Mouse (Mus musculus): Measurements from ENCODE around the gene Olfr437.
A peak's percentile ranks its signal among the peaks of the same experiment; 100 is the strongest.
"Not testable (repeated sequence)": the region's sequence is repeated elsewhere in the genome, so short reads cannot be mapped to it uniquely, and the experiment has no call there.

The Olfr437 gene

DNA sequence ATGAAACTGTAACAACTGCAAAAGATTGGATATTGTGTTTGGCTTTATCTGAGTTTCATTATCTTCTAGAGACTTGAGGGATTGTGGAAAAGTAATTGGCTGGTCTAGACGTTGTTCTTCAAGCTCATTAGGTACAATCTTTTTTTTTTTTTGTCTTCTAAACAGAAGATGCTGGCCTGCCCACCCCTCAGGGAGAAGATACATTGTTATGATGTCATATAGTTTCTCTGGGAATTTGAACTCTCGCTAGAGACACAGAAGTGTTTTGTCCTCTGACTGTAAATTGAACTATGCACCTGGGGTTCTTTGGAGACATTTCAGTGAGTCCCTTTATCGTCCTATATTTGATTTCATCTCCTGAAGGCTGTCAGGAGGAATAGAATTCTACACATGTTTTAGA lies at the start of gene Olfr437:
Gene Olfr437, plus strand, starts transcription at position 301 of the 400 bp plus-strand sequence.
- DNase-seq (ENCODE audit: low spot score in 2 of 2), result no peak

DNA sequence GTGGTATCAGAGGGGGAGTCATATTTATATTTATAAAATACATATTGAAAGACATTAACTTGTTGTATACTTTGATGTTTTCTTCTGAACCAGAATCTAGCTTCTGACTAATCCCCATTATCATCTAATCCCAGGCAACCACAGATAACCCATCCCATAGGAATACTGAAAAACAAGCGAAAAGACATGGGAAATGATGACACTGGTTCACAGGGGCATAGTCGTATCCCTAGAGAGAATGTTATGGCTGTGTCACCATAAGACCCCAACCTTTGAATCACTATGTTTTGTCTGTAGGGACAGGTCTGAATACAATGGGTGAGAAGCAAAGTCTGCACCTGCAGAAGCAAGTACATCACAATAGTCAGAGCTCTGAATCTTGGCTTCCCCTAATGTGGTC lies 16.8 kb upstream of the Olfr437 start, which contains the start of gene Olfr237-ps1:
Gene Olfr237-ps1, plus strand, starts transcription at position 301 of the 400 bp plus-strand sequence.
- DNase-seq (ENCODE audit: low spot score in 2 of 2), result not testable (repeated sequence)

GRCm38 (mm10) chr6:43159502-43159901 lies 3.6 kb upstream of the Olfr437 start:
- no peak for DNase-seq (ENCODE audit: low spot score in 2 of 2)

- DNase-seq (ENCODE audit: low spot score in 2 of 2), result no peak
Observed at GRCm38 (mm10) chr6:43167246-43167645, 4.2 kb downstream of the Olfr437 start.

- DNase-seq (ENCODE audit: low spot score in 2 of 2), result no peak
Observed at GRCm38 (mm10) chr6:43171840-43172239, 8.8 kb downstream of the Olfr437 start, which contains the start of gene Olfr13. TSS of gene Olfr13 (plus strand) at chr6:43172140.

DNA sequence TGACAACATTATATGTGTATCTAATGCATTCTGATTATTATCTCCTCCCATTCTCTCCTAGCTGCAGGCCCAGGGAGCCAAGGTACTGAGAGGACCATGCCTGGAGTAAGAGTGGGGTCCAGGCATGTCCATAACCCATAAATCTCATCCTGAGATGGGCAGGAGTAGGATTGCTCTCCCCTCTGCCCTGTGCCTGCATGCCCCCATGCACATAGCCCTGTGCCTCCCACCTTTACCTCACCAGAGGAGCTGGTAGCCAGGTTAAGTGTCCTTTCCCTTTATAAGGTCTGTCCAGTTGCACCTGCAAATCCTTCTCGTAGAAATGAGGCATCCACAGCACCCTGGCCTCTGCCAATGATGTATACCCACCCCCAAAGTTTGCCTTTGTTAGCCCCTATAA lies 15.0 kb downstream of the Olfr437 start:
- DNase-seq (ENCODE audit: low spot score in 2 of 2), result no peak

- DNase-seq (ENCODE audit: low spot score in 2 of 2), result no peak
Observed at GRCm38 (mm10) chr6:43178584-43179501, 15.8 kb downstream of the Olfr437 start.

DNA sequence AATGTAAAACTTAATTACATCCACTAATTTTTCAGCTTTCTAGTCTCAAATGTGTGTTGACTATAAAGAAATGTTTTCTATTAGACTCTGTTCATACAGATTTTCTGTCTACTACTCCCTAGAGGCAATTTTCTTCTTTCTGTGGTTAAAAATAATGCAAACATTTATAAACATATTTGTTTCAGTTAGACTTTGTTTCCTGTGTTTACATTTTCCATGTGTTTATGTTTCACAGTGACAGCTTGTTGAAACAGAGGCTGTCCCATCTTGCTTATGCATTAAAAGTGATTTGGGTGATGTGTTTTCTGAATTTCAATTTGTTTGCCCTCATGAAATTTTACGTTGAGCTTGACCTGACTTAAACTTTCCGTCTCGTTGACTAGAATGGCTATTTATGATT lies 27.9 kb downstream of the Olfr437 start:
- DNase-seq (ENCODE audit: low spot score in 2 of 2), result no peak

- DNase-seq (ENCODE audit: low spot score in 2 of 2), result no peak
Observed at GRCm38 (mm10) chr6:43196781-43197180, 33.7 kb downstream of the Olfr437 start, which contains the start of gene Olfr435. TSS of gene Olfr435 (plus strand) at chr6:43197146.

DNA sequence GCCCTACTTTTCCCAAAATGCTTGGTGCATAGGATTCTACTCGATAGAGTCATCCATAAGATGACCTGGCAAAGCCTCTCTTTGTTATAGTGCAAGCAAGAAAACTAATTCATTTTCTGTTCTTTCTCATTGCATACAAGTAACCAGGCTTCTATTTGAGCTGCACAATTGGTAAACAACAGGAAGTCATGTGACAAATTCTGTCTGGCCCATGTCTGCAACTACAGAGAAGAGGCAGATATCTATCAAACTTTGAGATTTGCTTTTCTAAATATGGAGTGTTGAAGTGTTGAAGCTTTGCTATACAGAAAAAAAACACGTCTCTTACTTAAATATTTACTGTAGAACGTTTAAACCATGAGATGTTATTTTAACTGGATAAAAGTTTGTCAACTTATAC lies 35.0 kb downstream of the Olfr437 start:
- no peak for DNase-seq (ENCODE audit: low spot score in 2 of 2)

- DNase-seq (ENCODE audit: low spot score in 2 of 2), result no peak
Observed at GRCm38 (mm10) chr6:43202786-43203185, 39.7 kb downstream of the Olfr437 start.

DNA sequence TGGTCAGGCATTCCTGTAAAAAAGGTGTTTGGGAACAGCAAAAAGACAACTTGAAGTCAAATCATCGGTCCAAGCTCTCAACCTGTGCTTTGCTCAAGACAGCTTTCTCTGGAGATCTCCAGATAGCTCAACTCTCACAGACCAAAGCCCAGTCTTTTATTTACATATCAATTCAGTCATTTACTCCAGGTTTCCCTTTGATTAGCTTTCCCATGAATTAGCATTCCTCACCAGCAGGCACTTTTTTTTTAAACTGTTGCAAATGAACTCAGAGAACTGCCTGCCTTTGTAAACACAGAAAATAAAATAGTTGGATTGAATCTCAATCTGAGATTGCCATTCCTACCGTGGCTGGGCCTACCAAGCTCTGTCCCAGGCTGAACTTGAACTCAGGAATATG lies 42.3 kb downstream of the Olfr437 start:
- no peak for DNase-seq (ENCODE audit: low spot score in 2 of 2)

DNA sequence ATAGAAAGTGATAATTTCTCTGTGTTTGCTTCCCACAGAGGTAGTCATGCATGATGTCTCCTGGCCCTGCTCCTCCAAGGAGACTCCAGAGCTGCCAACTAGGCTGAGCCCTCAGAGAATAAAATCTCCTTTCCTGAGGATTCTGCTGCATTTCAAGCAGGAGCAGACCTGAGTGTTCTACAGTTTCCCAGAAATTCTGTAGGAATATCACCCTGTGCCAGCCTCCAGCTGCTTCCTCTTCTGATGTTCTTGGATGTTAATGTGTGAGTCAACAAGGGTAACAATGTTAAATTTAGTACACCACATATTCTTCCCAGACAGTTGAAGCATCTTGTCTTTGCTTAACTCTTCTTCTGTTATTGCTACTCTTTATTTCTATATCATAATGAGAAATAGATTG lies 49.8 kb downstream of the Olfr437 start, which contains the start of gene Olfr434:
Gene Olfr434, plus strand, starts transcription at position 149 of the 400 bp plus-strand sequence.
- DNase-seq (ENCODE audit: low spot score in 2 of 2), result peak; percentile 35 to 48

Measured in left cerebral cortex, adult 9 months (tissue).